Mouse (Mus musculus): ENCODE results near the gene Pou2af1. TPM values are rescaled to one million over a fixed set of nuclear protein-coding genes. Genes with fewer than 3 reads are reported as not detected.
A peak's percentile ranks its signal among the peaks of the same experiment; 100 is the strongest.

The Pou2af1 gene
- polyA plus RNA-seq, 1 experiment from 2014 or later = not detected

DNA sequence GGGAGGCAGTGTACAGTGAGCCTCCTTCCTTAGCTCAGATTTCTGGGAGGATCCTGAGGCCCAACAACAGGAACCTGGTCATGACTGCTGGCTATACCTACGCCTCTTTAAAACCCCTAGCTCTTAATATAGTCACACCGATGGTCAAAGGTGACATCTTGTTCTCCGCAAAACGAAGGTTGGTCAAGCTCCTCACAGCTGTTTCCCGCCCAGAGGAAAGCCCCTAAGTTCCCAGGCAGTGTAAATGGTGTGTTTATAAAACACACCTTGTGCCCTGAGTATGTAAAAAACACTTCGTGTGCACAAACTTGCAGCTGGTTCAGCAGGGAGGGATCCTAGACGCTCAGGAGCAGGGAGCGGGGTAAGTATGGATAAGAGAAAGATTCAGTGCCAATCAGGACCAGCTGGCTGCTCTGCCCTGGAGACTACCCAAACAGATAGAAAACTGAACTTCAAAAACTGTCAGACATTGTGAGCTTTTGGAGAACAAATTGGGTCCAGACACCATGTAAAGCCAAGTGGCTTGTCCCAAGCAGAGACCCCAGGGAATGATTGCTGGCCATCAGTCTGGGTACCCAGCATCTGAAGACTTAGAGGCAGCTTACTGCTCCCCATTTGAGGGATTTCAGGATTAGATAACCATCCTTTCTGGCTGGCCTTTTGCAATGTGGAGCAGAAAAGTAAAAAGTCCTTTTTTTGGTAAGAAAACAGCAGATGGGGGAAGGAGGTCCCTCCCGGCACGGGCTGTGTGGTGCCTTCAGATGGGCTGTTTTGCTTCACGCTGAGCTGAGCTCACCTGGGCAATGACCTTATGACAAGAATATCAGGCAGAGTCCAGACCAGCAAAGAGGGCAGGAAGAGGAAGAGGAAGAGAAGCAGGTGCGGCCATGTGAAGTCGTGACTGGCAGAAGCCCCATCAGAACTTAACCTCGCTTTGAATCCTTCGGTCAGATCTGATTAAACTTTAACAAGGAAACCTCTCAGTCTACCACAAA lies 30.5 kb upstream of the Pou2af1 start:
- Histone ChIP-seq H3K9me3 (no peaks in the 10 kb centered on the region), H3K27ac (replicated peaks) (no peak overlapping the region), H3K4me1 (no peaks in the 10 kb centered on the region), H3K36me3 (replicated peaks) (no peaks in the 10 kb centered on the region), H3K4me3 (no peak overlapping the region), H3K27me3 (replicated peaks; ENCODE audit: low read depth, poor library complexity, severe bottlenecking) (no peaks in the 10 kb centered on the region)
- WGBS = 83% methylated on average over 15 of the region's 15 CpGs
- DNase-seq (ENCODE audit: low spot score) = no peak

- no peak overlapping the region for H3K4me3 ChIP-seq
- H3K36me3 ChIP-seq (replicated peaks) = no peaks in the 10 kb centered on the region
- WGBS = 82% methylated on average over 4 of the region's 4 CpGs
Measured at GRCm38 (mm10) chr9:51185386-51185785, 28.1 kb upstream of the Pou2af1 start.

DNA sequence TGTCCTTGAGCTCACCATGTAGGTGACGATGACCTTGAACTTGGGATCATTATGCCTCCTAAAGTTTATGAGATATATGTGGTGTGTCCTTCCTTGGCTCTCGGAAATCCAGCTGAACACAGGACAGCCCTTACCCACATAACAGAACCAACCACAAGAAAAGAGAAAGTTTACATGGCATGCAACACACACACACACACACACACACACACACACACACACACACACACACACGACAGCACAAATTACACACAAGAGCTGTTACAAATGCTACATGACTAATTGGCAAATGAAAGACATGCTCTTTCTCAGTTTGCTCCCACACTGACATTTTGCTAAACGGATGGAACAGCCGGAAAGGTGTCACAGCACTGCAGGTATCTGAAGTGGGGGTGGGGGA lies 27.6 kb upstream of the Pou2af1 start:
- Histone ChIP-seq H3K36me3 (replicated peaks) (no peaks in the 10 kb centered on the region), H3K9me3 (no peaks in the 10 kb centered on the region), H3K27ac (replicated peaks) (no peak overlapping the region), H3K4me3 (no peak overlapping the region), H3K27me3 (replicated peaks; ENCODE audit: low read depth, poor library complexity, severe bottlenecking) (no peaks in the 10 kb centered on the region), H3K4me1 (no peaks in the 10 kb centered on the region)
- WGBS = 85% methylated on average over 5 of the region's 5 CpGs
- DNase-seq (ENCODE audit: low spot score) = no peak

More at GRCm38 (mm10) chr9:51185386-51185785, 28.1 kb upstream of the Pou2af1 start:
- Histone ChIP-seq H3K27me3 (replicated peaks; ENCODE audit: low read depth, poor library complexity, severe bottlenecking) (no peaks in the 10 kb centered on the region), H3K27ac (replicated peaks) (no peak overlapping the region), H3K9me3 (no peaks in the 10 kb centered on the region), H3K4me1 (no peaks in the 10 kb centered on the region)
- no peak for DNase-seq (ENCODE audit: low spot score)

DNA sequence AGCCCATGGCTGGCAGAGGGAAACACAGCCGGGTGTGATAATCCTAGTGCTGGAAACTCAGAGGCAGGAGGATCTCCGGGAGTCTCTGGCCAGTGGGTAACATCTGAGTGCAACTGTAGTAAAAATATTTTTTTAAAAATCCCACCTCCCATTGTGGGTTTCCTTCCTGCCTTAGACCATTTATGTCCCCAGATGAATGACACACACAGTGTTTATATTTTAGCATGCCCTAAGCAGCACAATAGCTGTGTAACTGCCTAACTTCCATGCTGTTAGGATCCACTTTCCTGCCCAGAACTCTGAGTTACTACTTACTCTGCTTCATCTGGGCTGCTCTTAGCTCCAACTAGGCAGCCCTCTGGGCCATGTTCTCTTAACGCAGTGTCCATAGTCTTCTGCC lies 22.9 kb upstream of the Pou2af1 start:
- Histone ChIP-seq H3K36me3 (replicated peaks) (no peaks in the 10 kb centered on the region), H3K27me3 (replicated peaks; ENCODE audit: low read depth, poor library complexity, severe bottlenecking) (no peaks in the 10 kb centered on the region), H3K27ac (replicated peaks) (no peak overlapping the region), H3K4me3 (no peak overlapping the region), H3K4me1 (no peaks in the 10 kb centered on the region), H3K9me3 (no peaks in the 10 kb centered on the region)
- no peak for DNase-seq (ENCODE audit: low spot score)
- WGBS = 92% methylated on average over 3 of the region's 3 CpGs

- Histone ChIP-seq H3K9me3 (no peaks in the 10 kb centered on the region), H3K27ac (replicated peaks) (no peak overlapping the region), H3K4me1 (no peaks in the 10 kb centered on the region), H3K4me3 (no peak overlapping the region), H3K36me3 (replicated peaks) (no peaks in the 10 kb centered on the region), H3K27me3 (replicated peaks; ENCODE audit: low read depth, poor library complexity, severe bottlenecking) (no peaks in the 10 kb centered on the region)
- DNase-seq (ENCODE audit: low spot score) = no peak
- WGBS = 76% methylated on average over 4 of the region's 4 CpGs
Measured at GRCm38 (mm10) chr9:51194790-51195189, 18.7 kb upstream of the Pou2af1 start.

- Histone ChIP-seq H3K27me3 (replicated peaks; ENCODE audit: low read depth, poor library complexity, severe bottlenecking) (no peaks in the 10 kb centered on the region), H3K36me3 (replicated peaks) (no peaks in the 10 kb centered on the region), H3K4me1 (no peaks in the 10 kb centered on the region), H3K9me3 (no peaks in the 10 kb centered on the region), H3K4me3 (no peak overlapping the region), H3K27ac (replicated peaks) (no peak overlapping the region)
- 88% methylated on average over 2 of the region's 2 CpGs for WGBS
- no peak for DNase-seq (ENCODE audit: low spot score)
Measured at GRCm38 (mm10) chr9:51208974-51209332, 4.6 kb upstream of the Pou2af1 start.

DNA sequence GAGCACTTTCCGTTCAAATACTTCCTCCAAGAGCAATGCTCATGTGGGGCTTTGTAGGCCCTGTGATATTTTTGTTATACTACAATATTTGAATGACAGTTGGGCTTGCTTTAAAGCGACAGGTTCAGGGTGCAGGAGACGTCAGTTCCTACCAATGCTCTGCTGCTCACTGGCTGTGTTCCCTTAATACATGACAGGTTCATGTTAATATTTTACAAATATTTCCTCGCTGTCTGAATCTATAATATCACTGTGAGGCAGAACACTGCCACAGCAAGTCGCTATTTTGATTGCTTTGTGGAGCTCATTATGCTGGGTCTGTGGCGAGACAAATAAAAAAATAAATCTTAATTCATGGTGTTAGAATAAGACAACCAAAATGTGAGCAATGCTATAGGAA lies 2.3 kb upstream of the Pou2af1 start:
- Histone ChIP-seq H3K36me3 (replicated peaks) (no peaks in the 10 kb centered on the region), H3K27me3 (replicated peaks; ENCODE audit: low read depth, poor library complexity, severe bottlenecking) (no peaks in the 10 kb centered on the region), H3K9me3 (no peaks in the 10 kb centered on the region), H3K27ac (replicated peaks) (no peak overlapping the region), H3K4me3 (no peak overlapping the region), H3K4me1 (0 out of 2 replicates have a peak, but pooled peaks cover 7% of the 10 kb centered on the region)
- WGBS = 80% methylated on average over 6 of the region's 6 CpGs
- DNase-seq (ENCODE audit: low spot score) = no peak

- Histone ChIP-seq H3K27me3 (replicated peaks; ENCODE audit: low read depth, poor library complexity, severe bottlenecking) (no peaks in the 10 kb centered on the region), H3K4me1 (0 out of 2 replicates have a peak, but pooled peaks cover 7% of the 10 kb centered on the region), H3K9me3 (no peaks in the 10 kb centered on the region), H3K27ac (replicated peaks) (no peak overlapping the region), H3K36me3 (replicated peaks) (no peaks in the 10 kb centered on the region), H3K4me3 (no peak overlapping the region)
- DNase-seq (ENCODE audit: low spot score) = no peak
- 88% methylated on average over 6 of the region's 6 CpGs for WGBS
Measured at GRCm38 (mm10) chr9:51213729-51214237, 275 bp downstream of the Pou2af1 start.

DNA sequence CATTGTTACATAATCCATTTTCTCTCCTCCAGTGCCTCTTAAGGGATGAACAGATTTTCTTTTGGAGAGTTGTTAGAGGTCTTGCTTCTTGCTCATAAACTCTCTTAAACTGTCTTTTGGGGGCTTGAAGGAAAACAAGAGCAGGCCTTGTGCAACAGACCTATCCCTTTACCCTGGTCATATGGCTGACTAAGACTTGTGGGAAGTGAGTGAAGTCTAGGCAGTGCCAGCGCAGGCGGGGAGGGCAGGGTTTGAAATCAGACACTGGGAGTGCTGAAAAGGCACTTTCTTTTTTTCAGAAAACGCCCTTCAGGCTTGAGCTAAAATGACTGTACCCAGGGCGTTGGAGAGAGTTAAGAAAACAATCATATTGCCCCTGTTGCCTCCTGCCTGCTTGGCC lies 1.8 kb downstream of the Pou2af1 start:
- no peak overlapping the region for H3K27ac ChIP-seq (replicated peaks)
- no peaks in the 10 kb centered on the region for H3K36me3 ChIP-seq (replicated peaks)
- 33% methylated on average over 4 of the region's 4 CpGs for WGBS
- no peaks in the 10 kb centered on the region for H3K9me3 ChIP-seq
- DNase-seq (ENCODE audit: low spot score) = peak; percentile 14
- H3K27me3 ChIP-seq (replicated peaks; ENCODE audit: low read depth, poor library complexity, severe bottlenecking) = no peaks in the 10 kb centered on the region
- H3K4me1 ChIP-seq = 0 out of 2 replicates have a peak, but pooled peaks cover 7% of the 10 kb centered on the region
- no peak overlapping the region for H3K4me3 ChIP-seq

- no peaks in the 10 kb centered on the region for H3K9me3 ChIP-seq
- H3K27ac ChIP-seq (replicated peaks) = no peak overlapping the region
- no peak overlapping the region for H3K4me3 ChIP-seq
- 82% methylated on average over 6 of the region's 6 CpGs for WGBS
- H3K27me3 ChIP-seq (replicated peaks; ENCODE audit: low read depth, poor library complexity, severe bottlenecking) = no peaks in the 10 kb centered on the region
- H3K4me1 ChIP-seq = 0 out of 2 replicates have a peak, but pooled peaks cover 7% of the 10 kb centered on the region
- no peaks in the 10 kb centered on the region for H3K36me3 ChIP-seq (replicated peaks)
- DNase-seq (ENCODE audit: low spot score) = no peak
Measured at GRCm38 (mm10) chr9:51215949-51216348, 2.4 kb downstream of the Pou2af1 start.

DNA sequence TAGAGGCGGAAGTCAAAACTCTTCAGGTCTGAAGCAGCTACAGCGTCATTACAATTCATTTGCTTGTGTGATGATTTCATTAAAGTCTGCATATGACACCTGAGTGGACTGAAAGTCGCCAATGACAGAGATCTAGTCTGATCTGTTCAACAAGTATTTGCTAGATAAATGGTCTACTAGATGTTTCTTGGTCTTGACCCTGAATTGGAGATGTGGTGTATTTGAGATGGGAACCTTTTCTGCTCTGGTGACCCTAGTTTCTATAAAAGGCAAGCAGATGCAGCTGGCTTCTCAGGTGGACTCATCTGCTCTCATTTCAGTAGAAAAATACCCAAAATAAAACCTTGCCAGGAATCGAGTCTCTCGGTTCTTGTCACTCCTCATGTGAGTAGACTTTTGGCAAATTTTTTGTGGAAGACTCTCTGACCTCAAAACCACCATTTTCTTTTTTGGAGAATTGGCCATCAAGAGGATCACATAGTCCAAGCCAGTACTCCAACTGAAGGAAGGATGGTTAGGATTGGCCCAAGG lies 12.2 kb downstream of the Pou2af1 start:
- no peak for DNase-seq (ENCODE audit: low spot score)
- Histone ChIP-seq H3K27me3 (replicated peaks; ENCODE audit: low read depth, poor library complexity, severe bottlenecking) (no peaks in the 10 kb centered on the region), H3K4me3 (no peak overlapping the region), H3K27ac (replicated peaks) (no peak overlapping the region), H3K4me1 (no peaks in the 10 kb centered on the region), H3K36me3 (replicated peaks) (no peaks in the 10 kb centered on the region), H3K9me3 (no peaks in the 10 kb centered on the region)
- 88% methylated on average over 5 of the region's 5 CpGs for WGBS

- Histone ChIP-seq H3K4me1 (no peaks in the 10 kb centered on the region), H3K9me3 (no peaks in the 10 kb centered on the region), H3K27me3 (replicated peaks; ENCODE audit: low read depth, poor library complexity, severe bottlenecking) (no peaks in the 10 kb centered on the region), H3K27ac (replicated peaks) (no peak overlapping the region), H3K36me3 (replicated peaks) (no peaks in the 10 kb centered on the region), H3K4me3 (no peak overlapping the region)
- DNase-seq (ENCODE audit: low spot score) = no peak
- 71% methylated on average over 4 of the region's 4 CpGs for WGBS
Measured at GRCm38 (mm10) chr9:51230701-51231389, 17.3 kb downstream of the Pou2af1 start.

All from embryonic facial prominence, embryonic 10.5 days (tissue).